Mouse (Mus musculus) ES-Bruce4 (cell line): ENCODE results near the gene Ldhb.

Experiments used
- EP300 ChIP-seq: IDR thresholded peaks from 2 replicates; pipeline ENCODE4 v1.6.1; 2011; ENCODE audit warnings: low read depth, low read length; ENCODE audit not compliant: insufficient read depth
- POLR2A ChIP-seq: IDR thresholded peaks from one replicate; pipeline ENCODE4 v1.8.1; 2011; ENCODE audit warnings: low read length; ENCODE audit not compliant: insufficient read depth

- TF ChIP-seq POLR2A (no peak), EP300 (no peak)
Measured at GRCm38 (mm10) chr6:142458010-142458409, 49.7 kb downstream of the Ldhb start.
